8 mouse cellular contexts compared by ENCODE assay signal in genomic region chr16:36069819-36070575, GRCm38 (mm10). TPM values are rescaled to one million over a fixed set of nuclear protein-coding genes. Genes with fewer than 3 reads are reported as not detected.
DNase-seq lines count a peak whose midpoint lies in the region; ATAC-seq and TF ChIP-seq lines count a peak whose summit lies in the region.

No protein-coding gene starts in this region.

- peaks cover 12% of the 10 kb centered on the region; the same call in 1 of the 2 replicates for H3K36me3 ChIP-seq in kidney, embryonic 14.5 days (ENCODE audit: control insufficient read depth, insufficient read depth, low read length)
- no peaks in the 10 kb centered on the region for H3K36me3 ChIP-seq in hindbrain, embryonic 16.5 days (ENCODE audit: control insufficient read depth, insufficient read depth, low read length)
- H3K36me3 ChIP-seq in midbrain, postnatal 0 days (ENCODE audit: insufficient read depth, low read length) = no peaks in the 10 kb centered on the region

- H3K27ac ChIP-seq in kidney, embryonic 14.5 days (ENCODE audit: low read depth, low read length) = no peak overlapping the region
- H3K27ac ChIP-seq in bone marrow macrophage, adult 2 months (ENCODE audit: insufficient read depth, low read depth, low read length) = no peak overlapping the region
- H3K27ac ChIP-seq in hindbrain, embryonic 16.5 days (ENCODE audit: low read depth, low read length) = no peak overlapping the region
- no peak overlapping the region for H3K27ac ChIP-seq in midbrain, postnatal 0 days (ENCODE audit: low read depth, low read length)

- no peak for TF ChIP-seq POLR2A in bone marrow macrophage, adult 2 months (IDR thresholded peaks at IDR 0.05; ENCODE audit: borderline replicate concordance, low read depth, low read length)

- H3K4me3 ChIP-seq in kidney, embryonic 14.5 days (ENCODE audit: low read length) = peak overlapping the region; percentile 83
- peak overlapping the region; percentile 85; the same call in 1 of the 2 replicates for H3K4me3 ChIP-seq in bone marrow macrophage, adult 2 months (ENCODE audit: insufficient read depth, low read length)
- H3K4me3 ChIP-seq in hindbrain, embryonic 16.5 days (ENCODE audit: low read length) = peak overlapping the region; percentile 63
- H3K4me3 ChIP-seq in midbrain, postnatal 0 days (ENCODE audit: low read depth, low read length) = peak overlapping the region; percentile 65; the same call in 1 of the 2 replicates

- TF ChIP-seq CTCF in bone marrow macrophage, adult 2 months (IDR thresholded peaks at IDR 0.05; ENCODE audit: low read depth, low read length) = no peak
- TF ChIP-seq CTCF in midbrain, postnatal 0 days (IDR thresholded peaks at IDR 0.05) = peak; percentile 66

- H3K4me2 ChIP-seq in kidney, embryonic 14.5 days (replicated peaks; ENCODE audit: low read depth, low read length) = peak overlapping the region; percentile 70
- peak overlapping the region; percentile 59 for H3K4me2 ChIP-seq in hindbrain, embryonic 16.5 days (ENCODE audit: low read length)
- H3K4me2 ChIP-seq in midbrain, postnatal 0 days (ENCODE audit: low read depth, low read length, poor library complexity, severe bottlenecking) = peak overlapping the region; percentile 78

- H3K27me3 ChIP-seq in kidney, embryonic 14.5 days (ENCODE audit: control insufficient read depth, insufficient read depth, low read length) = no peaks in the 10 kb centered on the region
- no peaks in the 10 kb centered on the region for H3K27me3 ChIP-seq in hindbrain, embryonic 16.5 days (replicated peaks; ENCODE audit: control insufficient read depth, insufficient read depth, low read length)
- H3K27me3 ChIP-seq in midbrain, postnatal 0 days (ENCODE audit: insufficient read depth, low read length) = no peaks in the 10 kb centered on the region

- H3K9me3 ChIP-seq in kidney, embryonic 14.5 days (ENCODE audit: control insufficient read depth, low read length) = no peaks in the 10 kb centered on the region
- no peaks in the 10 kb centered on the region for H3K9me3 ChIP-seq in hindbrain, embryonic 16.5 days (ENCODE audit: control insufficient read depth, low read length)
- no peaks in the 10 kb centered on the region for H3K9me3 ChIP-seq in midbrain, postnatal 0 days (ENCODE audit: low read length)

- intact Hi-C loops in gastrocnemius, postnatal 36 days (cut with DNase I) = no loop called here

- DNase-seq in kidney, adult 8-10 months = no peak
- peak; percentile 27 for DNase-seq in midbrain, postnatal 0 days (ENCODE audit: low spot score)
- DNase-seq in gastrocnemius, postnatal 36 days = no peak
- no peak for DNase-seq in retina, embryonic 14.5 days (ENCODE audit: low spot score)
- no peak for DNase-seq in lung, postnatal 14 days

- no peak for ATAC-seq in kidney, embryonic 14.5 days (ENCODE audit: low FRiP score, low TSS enrichment)
- ATAC-seq in hindbrain, embryonic 16.5 days = no peak
- no peak for ATAC-seq in midbrain, postnatal 0 days (ENCODE audit: low FRiP score)

- H3K9ac ChIP-seq in kidney, embryonic 14.5 days (ENCODE audit: low read depth, low read length) = peak overlapping the region; percentile 82; the same call in 1 of the 2 replicates
- H3K9ac ChIP-seq in hindbrain, embryonic 16.5 days (ENCODE audit: low read depth, low read length) = no peak overlapping the region
- H3K9ac ChIP-seq in midbrain, postnatal 0 days (replicated peaks; ENCODE audit: low read length, poor library complexity, severe bottlenecking) = no peak overlapping the region

- peaks cover 20% of the 10 kb centered on the region for H3K4me1 ChIP-seq in kidney, embryonic 14.5 days (ENCODE audit: control insufficient read depth, insufficient read depth, low read length)
- H3K4me1 ChIP-seq in bone marrow macrophage, adult 2 months (ENCODE audit: control insufficient read depth, insufficient read depth, low read length) = peaks cover 36% of the 10 kb centered on the region
- peaks cover 16% of the 10 kb centered on the region for H3K4me1 ChIP-seq in hindbrain, embryonic 16.5 days (ENCODE audit: control insufficient read depth, insufficient read depth, low read depth, low read length)
- H3K4me1 ChIP-seq in midbrain, postnatal 0 days (ENCODE audit: insufficient read depth, low read length) = 0 out of 2 replicates have a peak, but pooled peaks cover 2% of the 10 kb centered on the region

- WGBS in kidney, embryonic 14.5 days = 30% methylated on average over 9 of the region's 9 CpGs
- 34% methylated on average over 9 of the region's 9 CpGs for WGBS in hindbrain, embryonic 16.5 days
- WGBS in midbrain, postnatal 0 days = 33% methylated on average over 9 of the region's 9 CpGs

RNA-seq across cellular contexts. Expression of gene Fam162a, which starts 1.4 kb away (rescaled TPM):
- polyA plus RNA-seq in kidney, embryonic 14.5 days (2014; fragmentation: Nextera tagmentation; extraction: Ambion mirVana) = 283 and 349 TPM in 2 replicates
- 49.2 and 57.1 TPM in 2 replicates for polyA plus RNA-seq in bone marrow macrophage, adult 2 months (2012; ENCODE audit: insufficient read depth, insufficient read length, missing spikeins)
- polyA plus RNA-seq in hindbrain, embryonic 16.5 days (2015; fragmentation: Nextera tagmentation; extraction: Ambion mirVana) = 136 and 144 TPM in 2 replicates
- total RNA-seq in midbrain, postnatal 0 days (2014; rRNA removed) = 9.2 and 25.0 TPM in 2 replicates
- 117 and 123 TPM in 2 replicates for polyA plus RNA-seq in midbrain, postnatal 0 days (2015; fragmentation: Nextera tagmentation; extraction: Ambion mirVana)
- total RNA-seq in gastrocnemius, postnatal 36 days (2021) = 100 to 1,000 TPM; 108 to 113 TPM

RNA-seq across cellular contexts. Expression of gene Ccdc58, which starts 1.5 kb away (rescaled TPM):
- polyA plus RNA-seq in kidney, embryonic 14.5 days (2014; fragmentation: Nextera tagmentation; extraction: Ambion mirVana) = 99.3 and 115 TPM in 2 replicates
- 19.6 and 33.8 TPM in 2 replicates for polyA plus RNA-seq in bone marrow macrophage, adult 2 months (2012; ENCODE audit: insufficient read depth, insufficient read length, missing spikeins)
- polyA plus RNA-seq in hindbrain, embryonic 16.5 days (2015; fragmentation: Nextera tagmentation; extraction: Ambion mirVana) = 29.1 and 29.6 TPM in 2 replicates
- 8.2 and 14.3 TPM in 2 replicates for total RNA-seq in midbrain, postnatal 0 days (2014; rRNA removed)
- polyA plus RNA-seq in midbrain, postnatal 0 days (2015; fragmentation: Nextera tagmentation; extraction: Ambion mirVana) = 22.9 and 26.6 TPM in 2 replicates
- 10 to 100 TPM; 25.5 to 28.4 TPM for total RNA-seq in gastrocnemius, postnatal 36 days (2021)

RNA-seq across cellular contexts. Expression of gene Wdr5b, which starts 29.0 kb away (rescaled TPM):
- 8.6 and 9.6 TPM in 2 replicates for polyA plus RNA-seq in kidney, embryonic 14.5 days (2014; fragmentation: Nextera tagmentation; extraction: Ambion mirVana)
- polyA plus RNA-seq in bone marrow macrophage, adult 2 months (2012; ENCODE audit: insufficient read depth, insufficient read length, missing spikeins) = 5.5 and 6.9 TPM in 2 replicates
- 10.2 and 11.9 TPM in 2 replicates for polyA plus RNA-seq in hindbrain, embryonic 16.5 days (2015; fragmentation: Nextera tagmentation; extraction: Ambion mirVana)
- total RNA-seq in midbrain, postnatal 0 days (2014; rRNA removed) = 5.8 and 9.3 TPM in 2 replicates
- 6.1 and 6.6 TPM in 2 replicates for polyA plus RNA-seq in midbrain, postnatal 0 days (2015; fragmentation: Nextera tagmentation; extraction: Ambion mirVana)
- 1 to 10 TPM; 1.2 to 1.8 TPM for total RNA-seq in gastrocnemius, postnatal 36 days (2021)
